Mouse (Mus musculus): ENCODE data around the gene Ndufa4. TPM values are rescaled to one million over a fixed set of nuclear protein-coding genes. Genes with fewer than 3 reads are reported as not detected.
"Not testable (repeated sequence)": the region's sequence is repeated elsewhere in the genome, so short reads cannot be mapped to it uniquely, and the experiment has no call there.

Ndufa4 gene
- polyA plus RNA-seq, 1 experiment: 713 TPM

- peaks cover 3% of the 10 kb centered on the region for H3K36me3 ChIP-seq (ENCODE audit: control insufficient read depth, insufficient read depth, low read length, poor library complexity, severe bottlenecking)
- H3K9me3 ChIP-seq (replicated peaks; ENCODE audit: control insufficient read depth, insufficient read depth, low read length, poor library complexity, severe bottlenecking): no peaks in the 10 kb centered on the region
- peak overlapping the region; percentile 82 for H3K4me3 ChIP-seq (ENCODE audit: low read depth, low read length)
- peak overlapping the region; percentile 49; the same call in 1 of the 2 replicates for H3K27ac ChIP-seq (ENCODE audit: insufficient read depth, low read length)
- no peaks in the 10 kb centered on the region for H3K27me3 ChIP-seq (ENCODE audit: control insufficient read depth, insufficient read depth, low read length, poor library complexity, severe bottlenecking)
- H3K9ac ChIP-seq (ENCODE audit: low read depth, poor library complexity, severe bottlenecking): peak overlapping the region; percentile 97
- no peaks in the 10 kb centered on the region for H3K4me1 ChIP-seq (ENCODE audit: control insufficient read depth, insufficient read depth, low read length)
- no peak for TF ChIP-seq CTCF (IDR thresholded peaks at IDR 0.05; ENCODE audit: low read depth, low read length)
- no peak for TF ChIP-seq EP300 (IDR thresholded peaks at IDR 0.05; ENCODE audit: insufficient read depth, low read depth, low read length)
- TF ChIP-seq POLR2A (IDR thresholded peaks at IDR 0.05; ENCODE audit: insufficient read depth, low read length): no peak
Measured at GRCm38 (mm10) chr6:11926082-11926595, 18.8 kb upstream of the Ndufa4 start.

GRCm38 (mm10) chr6:11925496-11926041 lies 18.3 kb upstream of the Ndufa4 start:
- Histone ChIP-seq H3K27me3 (ENCODE audit: control insufficient read depth, insufficient read depth, low read length, poor library complexity, severe bottlenecking) (no peaks in the 10 kb centered on the region), H3K4me3 (ENCODE audit: low read depth, low read length) (peak overlapping the region; percentile 82), H3K9ac (ENCODE audit: low read depth, poor library complexity, severe bottlenecking) (peak overlapping the region; percentile 97), H3K36me3 (ENCODE audit: control insufficient read depth, insufficient read depth, low read length, poor library complexity, severe bottlenecking) (peaks cover 3% of the 10 kb centered on the region), H3K27ac (ENCODE audit: insufficient read depth, low read length) (peak overlapping the region; percentile 59; the same call in 1 of the 2 replicates), H3K4me1 (ENCODE audit: control insufficient read depth, insufficient read depth, low read length) (no peaks in the 10 kb centered on the region), H3K9me3 (replicated peaks; ENCODE audit: control insufficient read depth, insufficient read depth, low read length, poor library complexity, severe bottlenecking) (no peaks in the 10 kb centered on the region)
- TF ChIP-seq CTCF (IDR thresholded peaks at IDR 0.05; ENCODE audit: low read depth, low read length) (no peak), POLR2A (IDR thresholded peaks at IDR 0.05; ENCODE audit: insufficient read depth, low read length) (peak; percentile 24)

- Histone ChIP-seq H3K9ac (ENCODE audit: low read depth, poor library complexity, severe bottlenecking) (peak overlapping the region; percentile 74), H3K36me3 (ENCODE audit: control insufficient read depth, insufficient read depth, low read length, poor library complexity, severe bottlenecking) (peaks cover 9% of the 10 kb centered on the region), H3K4me3 (ENCODE audit: low read depth, low read length) (peak overlapping the region; percentile 95), H3K27ac (ENCODE audit: insufficient read depth, low read length) (peak overlapping the region; percentile 40; the same call in 1 of the 2 replicates), H3K4me1 (ENCODE audit: control insufficient read depth, insufficient read depth, low read length) (peaks cover 1% of the 10 kb centered on the region), H3K27me3 (ENCODE audit: control insufficient read depth, insufficient read depth, low read length, poor library complexity, severe bottlenecking) (no peaks in the 10 kb centered on the region), H3K9me3 (replicated peaks; ENCODE audit: control insufficient read depth, insufficient read depth, low read length, poor library complexity, severe bottlenecking) (no peaks in the 10 kb centered on the region)
- TF ChIP-seq EP300 (IDR thresholded peaks at IDR 0.05; ENCODE audit: insufficient read depth, low read depth, low read length): no peak
- no peak for TF ChIP-seq POLR2A (IDR thresholded peaks at IDR 0.05; ENCODE audit: insufficient read depth, low read length)
- TF ChIP-seq CTCF (IDR thresholded peaks at IDR 0.05; ENCODE audit: low read depth, low read length): no peak
Measured at GRCm38 (mm10) chr6:11908170-11908569, 873 bp upstream of the Ndufa4 start.

- Histone ChIP-seq H3K9me3 (replicated peaks; ENCODE audit: control insufficient read depth, insufficient read depth, low read length, poor library complexity, severe bottlenecking) (no peaks in the 10 kb centered on the region), H3K27me3 (ENCODE audit: control insufficient read depth, insufficient read depth, low read length, poor library complexity, severe bottlenecking) (no peaks in the 10 kb centered on the region), H3K9ac (ENCODE audit: low read depth, poor library complexity, severe bottlenecking) (peak overlapping the region; percentile 74), H3K36me3 (ENCODE audit: control insufficient read depth, insufficient read depth, low read length, poor library complexity, severe bottlenecking) (peaks cover 13% of the 10 kb centered on the region), H3K4me3 (ENCODE audit: low read depth, low read length) (peak overlapping the region; percentile 86), H3K27ac (ENCODE audit: insufficient read depth, low read length) (no peak overlapping the region), H3K4me1 (ENCODE audit: control insufficient read depth, insufficient read depth, low read length) (peaks cover 1% of the 10 kb centered on the region)
- TF ChIP-seq CTCF (IDR thresholded peaks at IDR 0.05; ENCODE audit: low read depth, low read length): no peak
- no peak for TF ChIP-seq POLR2A (IDR thresholded peaks at IDR 0.05; ENCODE audit: insufficient read depth, low read length)
- TF ChIP-seq EP300 (IDR thresholded peaks at IDR 0.05; ENCODE audit: insufficient read depth, low read depth, low read length): no peak
Measured at GRCm38 (mm10) chr6:11906890-11907268, 418 bp downstream of the Ndufa4 start.

GRCm38 (mm10) chr6:11900809-11901310 lies 6.4 kb downstream of the Ndufa4 start:
- Histone ChIP-seq H3K4me3 (ENCODE audit: low read depth, low read length) (no peak overlapping the region), H3K4me1 (ENCODE audit: control insufficient read depth, insufficient read depth, low read length) (no peaks in the 10 kb centered on the region), H3K27me3 (ENCODE audit: control insufficient read depth, insufficient read depth, low read length, poor library complexity, severe bottlenecking) (no peaks in the 10 kb centered on the region), H3K9me3 (replicated peaks; ENCODE audit: control insufficient read depth, insufficient read depth, low read length, poor library complexity, severe bottlenecking) (no peaks in the 10 kb centered on the region), H3K9ac (ENCODE audit: low read depth, poor library complexity, severe bottlenecking) (no peak overlapping the region), H3K36me3 (ENCODE audit: control insufficient read depth, insufficient read depth, low read length, poor library complexity, severe bottlenecking) (peaks cover 18% of the 10 kb centered on the region), H3K27ac (ENCODE audit: insufficient read depth, low read length) (no peak overlapping the region)
- TF ChIP-seq EP300 (IDR thresholded peaks at IDR 0.05; ENCODE audit: insufficient read depth, low read depth, low read length) (no peak), POLR2A (IDR thresholded peaks at IDR 0.05; ENCODE audit: insufficient read depth, low read length) (no peak), CTCF (IDR thresholded peaks at IDR 0.05; ENCODE audit: low read depth, low read length) (no peak)

GRCm38 (mm10) chr6:11875364-11875763 lies 31.9 kb downstream of the Ndufa4 start:
- H3K9me3 ChIP-seq (replicated peaks; ENCODE audit: control insufficient read depth, insufficient read depth, low read length, poor library complexity, severe bottlenecking); H3K9ac ChIP-seq (ENCODE audit: low read depth, poor library complexity, severe bottlenecking); H3K27ac ChIP-seq (ENCODE audit: insufficient read depth, low read length); H3K4me1 ChIP-seq (ENCODE audit: control insufficient read depth, insufficient read depth, low read length); H3K36me3 ChIP-seq (ENCODE audit: control insufficient read depth, insufficient read depth, low read length, poor library complexity, severe bottlenecking); H3K4me3 ChIP-seq (ENCODE audit: low read depth, low read length); H3K27me3 ChIP-seq (ENCODE audit: control insufficient read depth, insufficient read depth, low read length, poor library complexity, severe bottlenecking): not testable (repeated sequence)

Other genes with a start within 250 kb of the Ndufa4 start
- 52.0 and 56.9 TPM in 2 replicates for gene Phf14, start 312 bp upstream of the Ndufa4 start, polyA plus RNA-seq (2011; ENCODE audit: insufficient read depth, insufficient read length, low read depth, missing spikeins)